Mouse (Mus musculus): ENCODE results near the gene Grb10. TPM values are rescaled to one million over a fixed set of nuclear protein-coding genes. Genes with fewer than 3 reads are reported as not detected.

Gene Grb10
- total and polyA plus RNA-seq, 2 experiments, result 3.0 to 4.0 TPM

DNA sequence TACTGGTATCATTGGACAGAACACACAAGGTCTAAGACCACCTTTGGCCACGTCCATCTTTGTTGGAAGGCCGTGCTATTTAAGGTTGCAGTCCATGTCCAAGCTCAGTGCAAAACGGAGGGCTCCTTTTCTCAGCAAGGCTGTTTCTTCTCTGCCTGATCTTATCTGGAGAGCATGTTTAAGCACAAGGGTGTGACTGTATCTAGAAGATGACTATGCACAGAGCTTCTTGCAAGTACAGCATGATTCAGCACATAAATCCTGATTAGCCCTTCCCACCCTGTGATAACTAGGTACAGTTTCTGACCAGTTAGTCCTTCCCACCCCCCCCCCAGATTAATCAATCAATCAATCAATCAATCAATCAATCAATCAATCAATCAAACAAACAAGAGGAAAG, 115.1 kb downstream of the Grb10 start:
- no peaks in the 10 kb centered on the region for H3K27me3 ChIP-seq (ENCODE audit: control insufficient read depth, insufficient read depth, low read length)
- no peak overlapping the region for H3K27ac ChIP-seq (replicated peaks; ENCODE audit: insufficient read depth, low read depth, low read length)
- DNase-seq (ENCODE audit: extremely low read depth, low read depth, low spot score), result no peak
- H3K4me1 ChIP-seq (ENCODE audit: control insufficient read depth, insufficient read depth, low read length), result peaks cover 4% of the 10 kb centered on the region; the same call in 1 of the 2 replicates
- WGBS, result 93% methylated on average over 3 of the region's 3 CpGs
- no peak overlapping the region for H3K9ac ChIP-seq (ENCODE audit: low read depth, low read length)
- no peak overlapping the region for H3K4me3 ChIP-seq (ENCODE audit: insufficient read depth, low read depth, low read length)
- no peaks in the 10 kb centered on the region for H3K79me2 ChIP-seq (ENCODE audit: control insufficient read depth, insufficient read depth, low read length)
- H3K36me3 ChIP-seq (ENCODE audit: control insufficient read depth, insufficient read depth, low read length), result no peaks in the 10 kb centered on the region
- no peak for TF ChIP-seq CTCF (IDR thresholded peaks at IDR 0.05; ENCODE audit: low read depth, low read length)
- no peak for TF ChIP-seq POLR2A (IDR thresholded peaks at IDR 0.05; ENCODE audit: extremely low read depth, insufficient read depth, low read length)

DNA sequence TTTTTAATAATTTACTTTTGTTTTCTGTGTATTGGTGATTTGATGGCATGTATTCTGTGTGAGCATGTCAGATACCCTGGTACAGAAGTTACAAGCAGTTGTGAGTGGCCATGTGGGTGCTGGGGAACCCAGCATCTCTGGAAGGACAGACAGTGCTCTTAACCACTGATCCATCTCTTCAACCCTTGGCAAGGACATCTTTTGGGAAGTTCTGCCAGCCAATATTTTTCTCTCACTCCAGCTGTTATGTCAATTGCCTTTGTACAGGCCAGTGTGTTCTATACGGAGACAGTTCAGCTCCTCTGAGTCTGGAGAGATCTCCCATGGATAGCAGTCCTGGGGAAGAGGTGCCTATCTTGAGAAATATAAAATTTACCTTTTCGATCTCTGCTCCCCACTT, 116.4 kb downstream of the Grb10 start:
- TF ChIP-seq CTCF (IDR thresholded peaks at IDR 0.05; ENCODE audit: low read depth, low read length) (no peak), POLR2A (IDR thresholded peaks at IDR 0.05; ENCODE audit: extremely low read depth, insufficient read depth, low read length) (no peak)
- Histone ChIP-seq H3K9ac (ENCODE audit: low read depth, low read length) (no peak overlapping the region), H3K36me3 (ENCODE audit: control insufficient read depth, insufficient read depth, low read length) (no peaks in the 10 kb centered on the region), H3K4me3 (ENCODE audit: insufficient read depth, low read depth, low read length) (no peak overlapping the region), H3K79me2 (ENCODE audit: control insufficient read depth, insufficient read depth, low read length) (no peaks in the 10 kb centered on the region), H3K27ac (replicated peaks; ENCODE audit: insufficient read depth, low read depth, low read length) (peak overlapping the region; percentile 30; the same call in 1 of the 2 replicates), H3K27me3 (ENCODE audit: control insufficient read depth, insufficient read depth, low read length) (no peaks in the 10 kb centered on the region), H3K4me1 (ENCODE audit: control insufficient read depth, insufficient read depth, low read length) (peaks cover 4% of the 10 kb centered on the region; the same call in 1 of the 2 replicates)
- WGBS, result 59% methylated on average over 2 of the region's 2 CpGs
- peak; percentile 82 for DNase-seq (ENCODE audit: extremely low read depth, low read depth, low spot score)

DNA sequence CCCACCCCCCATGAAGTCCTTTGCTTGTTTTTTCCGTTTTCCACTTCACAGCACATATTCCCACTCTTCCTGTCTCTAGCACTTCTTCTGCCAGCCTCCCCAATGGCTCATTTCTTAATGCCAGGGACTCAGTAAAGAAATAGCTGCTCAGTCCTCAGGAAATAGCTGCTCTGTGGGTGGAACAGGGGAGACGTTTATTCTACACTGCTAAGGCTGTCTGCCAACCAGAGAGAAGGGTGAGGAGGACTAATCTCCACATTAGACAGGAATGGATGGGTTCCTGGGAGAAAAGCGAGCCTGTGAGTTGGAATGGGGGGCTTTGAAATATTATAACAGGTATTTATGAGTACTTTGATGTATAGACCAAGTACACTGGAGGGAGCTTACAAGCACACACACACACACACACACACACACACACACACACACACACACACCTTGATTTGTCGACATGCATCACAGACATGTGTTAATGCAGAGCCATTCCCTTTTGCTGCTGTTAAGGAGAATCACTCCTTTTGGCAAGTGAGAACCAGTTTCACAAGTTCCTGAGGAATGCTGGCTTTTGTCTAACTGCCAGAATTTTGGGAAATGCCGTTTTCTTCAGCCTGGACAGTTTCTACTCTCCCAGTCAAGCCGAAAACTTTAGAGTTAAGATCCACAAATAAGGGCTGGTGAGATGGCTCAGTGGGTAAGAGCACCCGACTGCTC, 130.6 kb downstream of the Grb10 start:
- no peak overlapping the region for H3K9ac ChIP-seq (ENCODE audit: low read depth, low read length)
- H3K27me3 ChIP-seq (ENCODE audit: control insufficient read depth, insufficient read depth, low read length), result no peaks in the 10 kb centered on the region
- H3K4me3 ChIP-seq (ENCODE audit: insufficient read depth, low read depth, low read length), result no peak overlapping the region
- H3K79me2 ChIP-seq (ENCODE audit: control insufficient read depth, insufficient read depth, low read length), result no peaks in the 10 kb centered on the region
- no peaks in the 10 kb centered on the region for H3K4me1 ChIP-seq (ENCODE audit: control insufficient read depth, insufficient read depth, low read length)
- H3K27ac ChIP-seq (replicated peaks; ENCODE audit: insufficient read depth, low read depth, low read length), result no peak overlapping the region
- no peaks in the 10 kb centered on the region for H3K36me3 ChIP-seq (ENCODE audit: control insufficient read depth, insufficient read depth, low read length)
- TF ChIP-seq POLR2A (IDR thresholded peaks at IDR 0.05; ENCODE audit: extremely low read depth, insufficient read depth, low read length), result no peak
- no peak for TF ChIP-seq CTCF (IDR thresholded peaks at IDR 0.05; ENCODE audit: low read depth, low read length)
- WGBS, result 68% methylated on average over 7 of the region's 7 CpGs
- no peak for DNase-seq (ENCODE audit: extremely low read depth, low read depth, low spot score)

DNA sequence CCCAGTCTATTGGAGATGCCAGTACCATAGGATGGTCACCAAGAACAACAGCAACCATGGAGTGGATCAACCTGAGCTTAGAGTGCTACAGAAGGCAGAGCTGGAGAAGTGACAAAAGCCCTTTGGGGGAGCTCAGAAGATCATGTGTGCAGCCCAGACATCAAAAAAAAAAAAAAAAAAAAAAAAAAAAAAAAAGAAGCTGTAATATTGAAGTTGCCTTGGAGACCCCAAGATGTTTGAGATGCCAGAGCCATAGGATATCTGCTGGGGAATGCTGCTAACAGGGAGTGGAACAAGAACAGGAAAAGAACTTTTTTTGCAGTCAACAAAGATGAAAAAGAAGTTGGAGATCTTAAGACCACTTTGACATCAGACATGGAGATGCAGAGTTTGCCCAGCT, 133.0 kb downstream of the Grb10 start:
- H3K4me3 ChIP-seq (ENCODE audit: insufficient read depth, low read depth, low read length), result no peak overlapping the region
- no peak for DNase-seq (ENCODE audit: extremely low read depth, low read depth, low spot score)
- no peak for TF ChIP-seq POLR2A (IDR thresholded peaks at IDR 0.05; ENCODE audit: extremely low read depth, insufficient read depth, low read length)
- no peak for TF ChIP-seq CTCF (IDR thresholded peaks at IDR 0.05; ENCODE audit: low read depth, low read length)
- no peaks in the 10 kb centered on the region for H3K79me2 ChIP-seq (ENCODE audit: control insufficient read depth, insufficient read depth, low read length)
- H3K9ac ChIP-seq (ENCODE audit: low read depth, low read length), result no peak overlapping the region
- no peak overlapping the region for H3K27ac ChIP-seq (replicated peaks; ENCODE audit: insufficient read depth, low read depth, low read length)
- no peaks in the 10 kb centered on the region for H3K36me3 ChIP-seq (ENCODE audit: control insufficient read depth, insufficient read depth, low read length)
- no peaks in the 10 kb centered on the region for H3K4me1 ChIP-seq (ENCODE audit: control insufficient read depth, insufficient read depth, low read length)
- H3K27me3 ChIP-seq (ENCODE audit: control insufficient read depth, insufficient read depth, low read length), result no peaks in the 10 kb centered on the region

DNA sequence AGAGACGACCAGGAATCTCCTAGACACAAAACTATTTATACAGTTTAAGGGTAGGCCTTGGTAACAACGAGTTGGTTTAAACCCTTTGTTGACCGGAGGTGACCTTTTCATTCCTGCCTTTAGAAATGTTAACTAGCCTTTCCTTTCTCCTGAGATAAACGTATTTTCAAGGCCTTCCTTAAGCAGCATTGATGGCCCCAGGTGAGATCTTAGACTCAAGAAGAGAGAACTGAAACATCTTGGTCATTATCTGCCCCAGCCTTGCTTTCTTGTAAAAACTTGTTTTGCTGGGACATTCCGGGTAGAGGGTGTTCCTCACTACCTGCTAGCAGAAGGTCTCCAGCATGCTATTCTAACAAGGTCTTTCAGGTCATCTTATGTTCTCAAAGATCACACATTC, 133.5 kb downstream of the Grb10 start:
- no peak for DNase-seq (ENCODE audit: extremely low read depth, low read depth, low spot score)
- no peaks in the 10 kb centered on the region for H3K79me2 ChIP-seq (ENCODE audit: control insufficient read depth, insufficient read depth, low read length)
- H3K27ac ChIP-seq (replicated peaks; ENCODE audit: insufficient read depth, low read depth, low read length), result no peak overlapping the region
- H3K9ac ChIP-seq (ENCODE audit: low read depth, low read length), result no peak overlapping the region
- H3K4me3 ChIP-seq (ENCODE audit: insufficient read depth, low read depth, low read length), result no peak overlapping the region
- TF ChIP-seq CTCF (IDR thresholded peaks at IDR 0.05; ENCODE audit: low read depth, low read length) (no peak), POLR2A (IDR thresholded peaks at IDR 0.05; ENCODE audit: extremely low read depth, insufficient read depth, low read length) (no peak)
- no peaks in the 10 kb centered on the region for H3K4me1 ChIP-seq (ENCODE audit: control insufficient read depth, insufficient read depth, low read length)
- WGBS, result 76% methylated on average over 5 of the region's 5 CpGs
- H3K36me3 ChIP-seq (ENCODE audit: control insufficient read depth, insufficient read depth, low read length), result no peaks in the 10 kb centered on the region
- H3K27me3 ChIP-seq (ENCODE audit: control insufficient read depth, insufficient read depth, low read length), result no peaks in the 10 kb centered on the region

DNA sequence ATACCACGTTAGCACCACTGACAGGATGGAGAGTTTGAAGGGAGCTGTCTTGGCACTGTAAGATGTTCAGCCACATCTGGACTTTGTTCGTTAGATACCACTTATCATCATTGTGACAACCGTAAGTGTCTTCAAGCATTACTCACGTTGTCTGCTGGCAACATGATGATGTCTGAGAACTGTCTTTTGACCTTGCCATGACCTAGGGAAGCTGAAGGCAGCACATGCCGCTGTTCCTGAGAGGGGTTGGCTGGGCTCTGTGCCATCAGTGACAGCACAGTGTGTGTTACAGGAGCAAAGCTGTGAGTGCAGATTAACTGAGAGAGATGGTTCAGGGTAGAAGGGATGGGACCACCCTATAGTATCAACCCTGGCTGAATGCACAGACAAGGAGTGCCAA, 137.0 kb downstream of the Grb10 start:
- H3K27ac ChIP-seq (replicated peaks; ENCODE audit: insufficient read depth, low read depth, low read length), result no peak overlapping the region
- no peaks in the 10 kb centered on the region for H3K27me3 ChIP-seq (ENCODE audit: control insufficient read depth, insufficient read depth, low read length)
- H3K79me2 ChIP-seq (ENCODE audit: control insufficient read depth, insufficient read depth, low read length), result no peaks in the 10 kb centered on the region; the same call in 1 of the 2 replicates
- peaks cover 8% of the 10 kb centered on the region for H3K4me1 ChIP-seq (ENCODE audit: control insufficient read depth, insufficient read depth, low read length)
- no peak for DNase-seq (ENCODE audit: extremely low read depth, low read depth, low spot score)
- no peak overlapping the region for H3K4me3 ChIP-seq (ENCODE audit: insufficient read depth, low read depth, low read length)
- no peak overlapping the region for H3K9ac ChIP-seq (ENCODE audit: low read depth, low read length)
- 64% methylated on average over 5 of the region's 5 CpGs for WGBS
- no peak for TF ChIP-seq CTCF (IDR thresholded peaks at IDR 0.05; ENCODE audit: low read depth, low read length)
- TF ChIP-seq POLR2A (IDR thresholded peaks at IDR 0.05; ENCODE audit: extremely low read depth, insufficient read depth, low read length), result no peak
- no peaks in the 10 kb centered on the region for H3K36me3 ChIP-seq (ENCODE audit: control insufficient read depth, insufficient read depth, low read length)

Measured in liver, adult 2 months (tissue).